Mouse (Mus musculus) liver, embryonic 14.5 days (tissue): ENCODE results near the gene Gnat1.

ENCODE experiments used
- CTCF ChIP-seq: IDR thresholded peaks from 2 replicates; pipeline ENCODE4 v1.5.1; 2016; ENCODE audit warnings: antibody characterized with exemption, low read depth, control low read depth
- EP300 ChIP-seq: IDR thresholded peaks from 2 replicates; pipeline ENCODE4 v1.6.1; 2016; ENCODE audit warnings: antibody characterized with exemption, low read depth

DNA sequence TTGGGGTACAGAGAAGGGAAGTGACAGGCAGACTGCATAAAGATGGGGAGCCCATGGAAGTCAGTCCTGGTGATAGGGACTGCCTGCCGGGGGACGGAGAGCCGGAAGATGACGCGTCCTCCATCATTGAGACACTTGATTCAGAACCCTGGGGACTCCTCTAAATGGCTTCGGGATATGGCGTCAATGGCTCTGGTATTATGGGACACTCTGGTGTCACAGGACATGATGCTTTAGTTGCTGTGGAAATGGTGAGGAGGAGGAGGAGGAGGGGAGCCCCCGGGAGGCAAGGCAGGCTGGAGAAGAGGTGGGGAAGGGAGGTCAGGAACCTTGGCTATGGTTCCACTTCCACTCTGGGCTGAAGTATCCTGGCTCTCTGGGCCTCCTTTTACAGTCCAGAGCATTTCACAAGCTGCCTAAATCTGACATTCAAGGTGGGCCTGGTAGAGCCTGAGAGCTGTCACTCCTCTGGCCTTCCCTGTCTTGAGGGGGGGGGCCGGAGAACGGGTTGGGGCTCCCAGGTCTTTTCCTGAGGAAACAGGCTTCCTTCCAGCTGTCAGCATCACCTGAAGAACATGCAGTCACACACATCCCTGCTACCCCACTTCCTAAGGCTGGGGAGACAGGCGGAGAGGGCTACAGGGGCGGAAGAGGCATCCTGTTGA is 16.1 kb upstream of the Gnat1 start:
- TF ChIP-seq CTCF, result no peak
- TF ChIP-seq EP300, result no peak
